Mouse (Mus musculus): ENCODE measurements at regions not wholly inside any gene's neighbourhood (a gene's known extent, or its start where the extent isn't known, plus 50 kb on each side); places are given as distances from the start of the nearest gene placed in this dataset.

GRCm38 (mm10) chr8:44094818-44095217 lies 385.0 kb upstream of the Adam34 start:
- H3K27ac ChIP-seq: no peak overlapping the region
- no peaks in the 10 kb centered on the region for H3K27me3 ChIP-seq (ENCODE audit: control insufficient read depth, insufficient read depth, low read length)
- DNase-seq (ENCODE audit: low read depth in 3 of 3, low spot score in 3 of 3) (no peak), ATAC-seq (ENCODE audit: insufficient read depth) (no peak)
- no peaks in the 10 kb centered on the region for H3K36me3 ChIP-seq (replicated peaks; ENCODE audit: control insufficient read depth, insufficient read depth, low read depth)
- H3K4me2 ChIP-seq (ENCODE audit: low read depth): no peak overlapping the region
- TF ChIP-seq CTCF (IDR thresholded peaks at IDR 0.05; ENCODE audit: low read depth): no peak
- no peak for TF ChIP-seq EP300 (IDR thresholded peaks at IDR 0.05; ENCODE audit: low read depth)
- no peak overlapping the region for H3K9ac ChIP-seq (replicated peaks)
- no peak overlapping the region for H3K4me3 ChIP-seq (ENCODE audit: insufficient read depth in 1 of 2, low read depth in 2 of 2, low read length in 2 of 2)
- H3K4me1 ChIP-seq (replicated peaks; ENCODE audit: control insufficient read depth in 2 of 2, insufficient read depth in 2 of 2, low read length in 1 of 2): no peaks in the 10 kb centered on the region
- no peaks in the 10 kb centered on the region for H3K9me3 ChIP-seq (ENCODE audit: control insufficient read depth, low read length)
- 50% methylated on average over 1 of the region's 1 CpGs for WGBS (ENCODE audit: insufficient replicate concordance)

- H3K9me3 ChIP-seq (ENCODE audit: control insufficient read depth, low read length): no peaks in the 10 kb centered on the region
- 17% methylated on average over 1 of the region's 1 CpGs for WGBS (ENCODE audit: insufficient replicate concordance)
- H3K27ac ChIP-seq: no peak overlapping the region
- TF ChIP-seq CTCF (IDR thresholded peaks at IDR 0.05; ENCODE audit: low read depth) (no peak), EP300 (IDR thresholded peaks at IDR 0.05; ENCODE audit: low read depth) (no peak)
- no peaks in the 10 kb centered on the region for H3K27me3 ChIP-seq (ENCODE audit: control insufficient read depth, insufficient read depth, low read length)
- H3K4me3 ChIP-seq (ENCODE audit: insufficient read depth in 1 of 2, low read depth in 2 of 2, low read length in 2 of 2): no peak overlapping the region
- DNase-seq (ENCODE audit: low read depth in 3 of 3, low spot score in 3 of 3) (no peak), ATAC-seq (ENCODE audit: insufficient read depth) (no peak)
- no peak overlapping the region for H3K9ac ChIP-seq (replicated peaks)
- no peaks in the 10 kb centered on the region for H3K4me1 ChIP-seq (replicated peaks; ENCODE audit: control insufficient read depth in 2 of 2, insufficient read depth in 2 of 2, low read length in 1 of 2)
- H3K4me2 ChIP-seq (ENCODE audit: low read depth): no peak overlapping the region
- no peaks in the 10 kb centered on the region for H3K36me3 ChIP-seq (replicated peaks; ENCODE audit: control insufficient read depth, insufficient read depth, low read depth)
These were observed 383.6 kb upstream of the Adam34 start for GRCm38 (mm10) chr8:44093491-44093890.

- Histone ChIP-seq H3K36me3 (replicated peaks; ENCODE audit: control insufficient read depth, insufficient read depth, low read depth) (no peaks in the 10 kb centered on the region), H3K4me2 (ENCODE audit: low read depth) (no peak overlapping the region), H3K4me3 (ENCODE audit: insufficient read depth in 1 of 2, low read depth in 2 of 2, low read length in 2 of 2) (no peak overlapping the region), H3K9ac (replicated peaks) (no peak overlapping the region), H3K4me1 (replicated peaks; ENCODE audit: control insufficient read depth in 2 of 2, insufficient read depth in 2 of 2, low read length in 1 of 2) (no peaks in the 10 kb centered on the region), H3K9me3 (ENCODE audit: control insufficient read depth, low read length) (no peaks in the 10 kb centered on the region), H3K27me3 (ENCODE audit: control insufficient read depth, insufficient read depth, low read length) (no peaks in the 10 kb centered on the region), H3K27ac (no peak overlapping the region)
- ATAC-seq (ENCODE audit: insufficient read depth): no peak
- DNase-seq (ENCODE audit: low read depth in 3 of 3, low spot score in 3 of 3): no peak
- no peak for TF ChIP-seq EP300 (IDR thresholded peaks at IDR 0.05; ENCODE audit: low read depth)
- no peak for TF ChIP-seq CTCF (IDR thresholded peaks at IDR 0.05; ENCODE audit: low read depth)
- 68% methylated on average over 4 of the region's 4 CpGs for WGBS (ENCODE audit: insufficient replicate concordance)
These were observed 372.2 kb upstream of the Adam34 start for GRCm38 (mm10) chr8:44082057-44082456.

- TF ChIP-seq EP300 (IDR thresholded peaks at IDR 0.05; ENCODE audit: low read depth): no peak
- TF ChIP-seq CTCF (IDR thresholded peaks at IDR 0.05; ENCODE audit: low read depth): no peak
- ATAC-seq (ENCODE audit: insufficient read depth) (no peak), DNase-seq (ENCODE audit: low read depth in 3 of 3, low spot score in 3 of 3) (no peak)
- H3K4me3 ChIP-seq (ENCODE audit: insufficient read depth in 1 of 2, low read depth in 2 of 2, low read length in 2 of 2): no peak overlapping the region
- H3K4me1 ChIP-seq (replicated peaks; ENCODE audit: control insufficient read depth in 2 of 2, insufficient read depth in 2 of 2, low read length in 1 of 2): no peaks in the 10 kb centered on the region
- H3K4me2 ChIP-seq (ENCODE audit: low read depth): no peak overlapping the region
- no peak overlapping the region for H3K9ac ChIP-seq (replicated peaks)
- no peaks in the 10 kb centered on the region for H3K36me3 ChIP-seq (replicated peaks; ENCODE audit: control insufficient read depth, insufficient read depth, low read depth)
- 64% methylated on average over 5 of the region's 5 CpGs for WGBS (ENCODE audit: insufficient replicate concordance)
- no peaks in the 10 kb centered on the region for H3K9me3 ChIP-seq (ENCODE audit: control insufficient read depth, low read length)
- no peaks in the 10 kb centered on the region for H3K27me3 ChIP-seq (ENCODE audit: control insufficient read depth, insufficient read depth, low read length)
- no peak overlapping the region for H3K27ac ChIP-seq
These were observed 349.0 kb upstream of the Adam34 start for GRCm38 (mm10) chr8:44058846-44059245.

- H3K9me3 ChIP-seq (ENCODE audit: control insufficient read depth, low read length): no peaks in the 10 kb centered on the region
- no peak for DNase-seq (ENCODE audit: low read depth in 3 of 3, low spot score in 3 of 3)
- H3K4me3 ChIP-seq (ENCODE audit: insufficient read depth in 1 of 2, low read depth in 2 of 2, low read length in 2 of 2): no peak overlapping the region
- H3K36me3 ChIP-seq (replicated peaks; ENCODE audit: control insufficient read depth, insufficient read depth, low read depth): no peaks in the 10 kb centered on the region
- no peak for ATAC-seq (ENCODE audit: insufficient read depth)
- TF ChIP-seq EP300 (IDR thresholded peaks at IDR 0.05; ENCODE audit: low read depth) (no peak), CTCF (IDR thresholded peaks at IDR 0.05; ENCODE audit: low read depth) (no peak)
- no peaks in the 10 kb centered on the region for H3K4me1 ChIP-seq (replicated peaks; ENCODE audit: control insufficient read depth in 2 of 2, insufficient read depth in 2 of 2, low read length in 1 of 2)
- no peaks in the 10 kb centered on the region for H3K27me3 ChIP-seq (ENCODE audit: control insufficient read depth, insufficient read depth, low read length)
- H3K9ac ChIP-seq (replicated peaks): no peak overlapping the region
- no peak overlapping the region for H3K27ac ChIP-seq
- WGBS (ENCODE audit: insufficient replicate concordance): 73% methylated on average over 8 of the region's 8 CpGs
- H3K4me2 ChIP-seq (ENCODE audit: low read depth): no peak overlapping the region
These were observed 332.9 kb upstream of the Adam34 start for GRCm38 (mm10) chr8:44042572-44043355.

Measured in liver, embryonic 14.5 days (tissue).